Mouse (Mus musculus) olfactory bulb, adult 2 months (tissue): ENCODE results near the gene Stk36.

ENCODE experiments used
- CTCF ChIP-seq: fragments of 200-500 bp; IDR thresholded peaks from 2 replicates; pipeline ENCODE4 v1.5.1; 2012; ENCODE audit warnings: low read depth, mild to moderate bottlenecking, low read length, moderate library complexity; ENCODE audit not compliant: insufficient read depth
- POLR2A ChIP-seq: fragments of 200-500 bp; IDR thresholded peaks from 2 replicates; pipeline ENCODE4 v1.6.1; 2012; ENCODE audit warnings: mild to moderate bottlenecking, low read depth, low read length, moderate library complexity; ENCODE audit not compliant: insufficient read depth

- TF ChIP-seq POLR2A (no peak), CTCF (no peak)
Observed at GRCm38 (mm10) chr1:74668371-74668770, 67.1 kb downstream of the Stk36 start.
